Mouse (Mus musculus): ENCODE results near the gene Trim7. TPM values are rescaled to one million over a fixed set of nuclear protein-coding genes. Genes with fewer than 3 reads are reported as not detected.

The Trim7 gene
- polyA plus RNA-seq, 1 experiment from 2014 or later, result 0.16 TPM

DNA sequence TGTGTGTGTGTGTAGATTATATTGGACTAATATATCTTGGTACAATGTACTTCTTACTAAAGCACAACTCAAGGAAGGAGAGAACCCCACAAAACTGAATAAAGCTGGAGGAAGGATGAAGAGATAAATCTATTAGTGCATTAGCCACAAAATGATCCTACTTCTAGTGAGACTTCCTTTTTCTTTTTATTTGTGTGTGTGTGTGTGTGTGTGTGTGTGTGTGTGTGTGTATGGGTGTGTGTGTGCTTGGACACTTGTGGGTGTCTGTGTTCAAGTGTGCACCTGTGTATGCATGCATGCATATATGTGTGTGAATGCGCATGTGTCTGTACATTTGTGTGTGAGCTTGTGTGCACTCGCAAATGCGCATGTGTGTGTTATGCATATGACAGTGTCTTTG is 32.8 kb upstream of the Trim7 start:
- Histone ChIP-seq H3K27ac (replicated peaks) (no peak overlapping the region), H3K27me3 (replicated peaks; ENCODE audit: low read depth, poor library complexity, severe bottlenecking) (no peaks in the 10 kb centered on the region), H3K4me1 (peaks cover 8% of the 10 kb centered on the region), H3K9me3 (no peaks in the 10 kb centered on the region), H3K4me3 (no peak overlapping the region), H3K36me3 (replicated peaks) (no peaks in the 10 kb centered on the region)
- no peak for DNase-seq (ENCODE audit: low spot score)
- WGBS, result 94% methylated on average over 3 of the region's 3 CpGs

DNA sequence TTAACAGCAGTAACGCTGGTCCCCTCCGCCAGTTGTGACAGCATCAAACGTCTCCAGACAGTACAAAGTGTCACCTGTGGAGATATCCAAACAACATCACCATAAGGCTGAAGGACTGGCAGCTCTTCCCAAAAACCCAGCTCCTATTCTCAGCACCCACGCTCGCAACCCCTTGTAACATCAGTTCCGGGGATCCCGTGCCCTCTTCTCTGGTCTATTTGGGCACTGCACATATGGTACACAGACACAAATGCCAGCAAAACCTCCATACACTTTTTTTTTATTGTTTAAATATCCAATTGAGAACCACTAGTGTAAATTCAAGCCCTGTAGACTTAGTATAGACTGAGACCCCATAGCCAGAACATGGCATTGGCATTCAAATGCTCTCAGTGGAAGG is 30.7 kb upstream of the Trim7 start:
- no peaks in the 10 kb centered on the region for H3K36me3 ChIP-seq (replicated peaks)
- DNase-seq (ENCODE audit: low spot score), result no peak
- H3K4me3 ChIP-seq, result no peak overlapping the region
- H3K4me1 ChIP-seq, result peaks cover 15% of the 10 kb centered on the region
- no peaks in the 10 kb centered on the region for H3K27me3 ChIP-seq (replicated peaks; ENCODE audit: low read depth, poor library complexity, severe bottlenecking)
- no peaks in the 10 kb centered on the region for H3K9me3 ChIP-seq
- H3K27ac ChIP-seq (replicated peaks), result no peak overlapping the region
- 87% methylated on average over 7 of the region's 7 CpGs for WGBS

DNA sequence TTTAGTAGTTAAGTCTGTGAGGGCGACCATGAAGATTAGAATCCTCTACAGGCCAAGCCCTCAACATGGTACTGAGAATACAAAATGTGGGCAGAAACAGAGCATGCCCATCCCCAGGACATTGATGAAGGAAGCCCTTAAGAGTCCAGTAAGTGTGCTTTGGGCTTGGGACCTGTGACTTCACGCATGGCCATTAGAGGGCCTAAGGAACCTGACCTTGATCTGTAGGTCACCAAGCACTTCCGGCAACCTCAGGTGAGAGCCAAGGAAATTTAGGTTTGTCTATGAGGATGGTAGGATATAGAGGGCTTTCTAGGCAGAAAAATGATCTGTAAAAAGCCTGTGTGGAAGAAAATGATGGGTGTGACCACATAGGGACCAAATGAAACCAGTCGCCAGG is 29.6 kb upstream of the Trim7 start:
- Histone ChIP-seq H3K27me3 (replicated peaks; ENCODE audit: low read depth, poor library complexity, severe bottlenecking) (no peaks in the 10 kb centered on the region), H3K4me3 (no peak overlapping the region), H3K36me3 (replicated peaks) (peaks cover 3% of the 10 kb centered on the region), H3K27ac (replicated peaks) (no peak overlapping the region), H3K4me1 (peaks cover 15% of the 10 kb centered on the region), H3K9me3 (no peaks in the 10 kb centered on the region)
- no peak for DNase-seq (ENCODE audit: low spot score)
- 79% methylated on average over 4 of the region's 4 CpGs for WGBS

DNA sequence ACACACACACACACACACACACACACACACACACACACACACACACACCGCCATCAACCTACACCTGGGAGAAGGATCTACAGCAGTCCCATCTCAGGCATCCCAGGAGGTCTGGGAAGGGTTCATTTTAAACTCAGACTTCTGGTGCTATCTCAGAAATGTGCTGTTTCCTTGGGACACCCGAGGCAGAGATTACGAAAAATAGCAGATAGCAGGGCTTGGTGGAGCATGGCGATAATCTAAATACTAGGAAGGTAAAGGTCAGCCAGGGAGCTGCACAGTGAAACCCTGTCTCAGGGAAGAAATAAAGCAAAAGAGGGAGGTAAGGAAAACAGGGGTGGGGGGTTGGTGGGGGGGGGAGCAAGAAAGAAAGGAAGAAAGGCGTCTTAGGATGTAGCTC is 28.7 kb upstream of the Trim7 start:
- Histone ChIP-seq H3K4me3 (no peak overlapping the region), H3K9me3 (no peaks in the 10 kb centered on the region), H3K36me3 (replicated peaks) (peaks cover 13% of the 10 kb centered on the region), H3K27me3 (replicated peaks; ENCODE audit: low read depth, poor library complexity, severe bottlenecking) (no peaks in the 10 kb centered on the region), H3K4me1 (peaks cover 24% of the 10 kb centered on the region), H3K27ac (replicated peaks) (no peak overlapping the region)
- WGBS, result 92% methylated on average over 5 of the region's 5 CpGs
- DNase-seq (ENCODE audit: low spot score), result no peak

DNA sequence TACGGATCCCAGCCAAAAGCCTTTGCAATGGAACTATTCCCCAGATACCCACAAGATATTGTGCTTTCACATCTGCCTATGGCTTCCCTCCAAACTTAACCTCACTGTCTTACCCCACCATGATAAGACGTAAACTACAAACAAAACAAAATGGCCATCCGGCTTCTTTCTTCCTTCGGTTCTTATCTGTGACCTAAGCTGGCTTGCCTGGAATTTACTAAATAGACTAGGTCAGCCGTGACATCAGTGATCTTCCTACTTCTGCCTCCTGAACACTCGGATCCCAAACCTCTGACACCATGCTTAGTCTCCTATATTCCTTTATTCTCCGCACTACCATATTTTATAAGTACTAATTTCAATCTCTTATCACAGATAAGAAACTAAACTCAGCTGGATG is 27.6 kb upstream of the Trim7 start:
- peaks cover 35% of the 10 kb centered on the region for H3K4me1 ChIP-seq
- peaks cover 24% of the 10 kb centered on the region for H3K36me3 ChIP-seq (replicated peaks)
- H3K9me3 ChIP-seq, result no peaks in the 10 kb centered on the region
- H3K4me3 ChIP-seq, result peak overlapping the region; percentile 90; the same call in 1 of the 2 replicates
- no peak overlapping the region for H3K27ac ChIP-seq (replicated peaks)
- H3K27me3 ChIP-seq (replicated peaks; ENCODE audit: low read depth, poor library complexity, severe bottlenecking), result no peaks in the 10 kb centered on the region
- DNase-seq (ENCODE audit: low spot score), result no peak
- 88% methylated on average over 7 of the region's 7 CpGs for WGBS

DNA sequence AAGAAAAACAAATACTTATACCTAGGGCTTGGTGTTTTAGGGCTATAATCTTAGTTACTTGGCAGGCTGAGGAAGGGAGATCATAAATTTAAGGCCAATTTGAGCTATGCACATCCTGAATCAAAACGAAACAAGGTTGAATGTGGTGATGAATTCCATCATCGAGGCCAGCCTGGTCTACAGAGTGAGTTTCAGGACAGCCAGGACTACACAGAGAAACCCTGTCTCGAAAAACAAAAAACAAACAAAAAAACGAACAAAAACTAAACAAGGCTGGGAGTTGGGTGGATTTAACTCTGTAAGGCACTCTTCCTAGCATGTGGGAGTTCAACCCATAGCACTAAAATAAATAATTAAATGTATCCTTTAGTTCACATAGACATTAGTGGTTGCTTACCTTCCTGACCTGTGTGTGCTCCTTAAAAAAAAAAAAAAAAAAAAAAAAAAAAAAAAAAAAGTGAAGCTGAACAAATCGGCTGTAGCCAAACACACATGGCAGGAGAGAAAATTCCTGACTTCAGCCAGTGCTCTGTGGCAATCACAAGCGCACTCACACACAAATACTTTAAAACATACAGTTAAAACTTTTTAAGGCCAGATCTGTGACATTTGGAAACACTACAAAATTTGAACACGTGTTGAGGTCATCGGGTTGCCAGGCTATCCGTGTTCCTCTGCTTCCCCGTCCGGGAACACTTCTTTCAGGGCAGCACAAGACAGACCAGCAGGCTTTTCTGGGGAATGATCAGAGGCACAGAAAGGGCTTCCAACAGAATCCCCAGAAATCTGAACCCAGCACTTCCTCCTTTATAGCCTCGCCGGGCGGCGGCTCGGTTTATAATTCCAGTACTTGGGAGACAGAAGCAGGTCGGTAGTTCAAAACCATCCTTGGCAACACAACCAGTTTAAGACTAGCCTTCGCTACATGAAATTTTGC is 26.7 kb upstream of the Trim7 start:
- DNase-seq (ENCODE audit: low spot score), result no peak
- Histone ChIP-seq H3K4me3 (peak overlapping the region; percentile 90), H3K9me3 (no peaks in the 10 kb centered on the region), H3K36me3 (replicated peaks) (peaks cover 33% of the 10 kb centered on the region), H3K4me1 (peaks cover 35% of the 10 kb centered on the region), H3K27ac (replicated peaks) (peak overlapping the region; percentile 96), H3K27me3 (replicated peaks; ENCODE audit: low read depth, poor library complexity, severe bottlenecking) (no peaks in the 10 kb centered on the region)
- 10% methylated on average over 18 of the region's 18 CpGs for WGBS

DNA sequence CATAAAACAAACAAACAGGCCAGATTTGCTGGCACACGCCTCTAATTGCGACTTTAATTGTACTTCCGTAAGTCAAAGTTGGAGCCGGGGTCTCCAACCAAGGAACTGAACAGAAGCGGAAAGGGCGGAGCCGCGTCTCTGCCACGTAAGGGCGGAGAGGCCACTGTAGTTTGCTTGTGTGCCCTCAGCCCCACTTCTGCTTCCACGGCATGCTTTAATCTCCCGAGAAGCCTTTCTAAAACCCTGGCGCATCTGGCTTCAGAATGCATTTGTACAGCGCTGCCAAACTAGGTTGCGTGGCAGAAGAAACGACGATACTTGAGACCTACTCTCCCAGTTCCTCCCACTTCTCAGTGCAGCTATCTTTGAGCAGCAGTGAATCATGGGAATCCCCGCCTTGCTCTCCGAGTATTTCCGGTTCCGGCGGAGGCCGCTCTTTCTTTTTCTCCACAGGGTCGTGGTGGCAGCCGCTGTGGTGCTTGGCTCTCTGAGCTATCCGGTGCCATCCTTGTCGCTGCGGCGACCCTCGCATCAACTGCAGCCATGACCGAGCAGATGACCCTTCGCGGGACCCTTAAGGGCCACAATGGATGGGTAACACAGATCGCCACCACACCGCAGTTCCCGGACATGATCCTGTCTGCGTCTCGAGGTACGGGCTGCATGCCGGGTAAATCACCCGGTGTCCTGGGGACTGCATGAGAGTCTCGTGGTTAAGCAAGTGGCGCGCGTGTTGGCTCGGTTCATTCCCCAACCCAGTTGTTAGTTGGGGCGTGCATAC is 25.8 kb upstream of the Trim7 start, which contains the start of gene Rack1:
TSS of gene Rack1 (plus strand) at position 412 of the 781 bp plus-strand sequence.
- Histone ChIP-seq H3K36me3 (replicated peaks) (peaks cover 42% of the 10 kb centered on the region), H3K9me3 (no peaks in the 10 kb centered on the region), H3K4me3 (peak within 1 kb of the TSS; percentile 90), H3K27ac (replicated peaks) (peak within 1 kb of the TSS; percentile 96), H3K4me1 (peaks cover 35% of the 10 kb centered on the region), H3K27me3 (replicated peaks; ENCODE audit: low read depth, poor library complexity, severe bottlenecking) (no peaks in the 10 kb centered on the region)
- DNase-seq (ENCODE audit: low spot score), result peak; percentile 91
- under 1% methylated on average over 47 of the region's 47 CpGs for WGBS

DNA sequence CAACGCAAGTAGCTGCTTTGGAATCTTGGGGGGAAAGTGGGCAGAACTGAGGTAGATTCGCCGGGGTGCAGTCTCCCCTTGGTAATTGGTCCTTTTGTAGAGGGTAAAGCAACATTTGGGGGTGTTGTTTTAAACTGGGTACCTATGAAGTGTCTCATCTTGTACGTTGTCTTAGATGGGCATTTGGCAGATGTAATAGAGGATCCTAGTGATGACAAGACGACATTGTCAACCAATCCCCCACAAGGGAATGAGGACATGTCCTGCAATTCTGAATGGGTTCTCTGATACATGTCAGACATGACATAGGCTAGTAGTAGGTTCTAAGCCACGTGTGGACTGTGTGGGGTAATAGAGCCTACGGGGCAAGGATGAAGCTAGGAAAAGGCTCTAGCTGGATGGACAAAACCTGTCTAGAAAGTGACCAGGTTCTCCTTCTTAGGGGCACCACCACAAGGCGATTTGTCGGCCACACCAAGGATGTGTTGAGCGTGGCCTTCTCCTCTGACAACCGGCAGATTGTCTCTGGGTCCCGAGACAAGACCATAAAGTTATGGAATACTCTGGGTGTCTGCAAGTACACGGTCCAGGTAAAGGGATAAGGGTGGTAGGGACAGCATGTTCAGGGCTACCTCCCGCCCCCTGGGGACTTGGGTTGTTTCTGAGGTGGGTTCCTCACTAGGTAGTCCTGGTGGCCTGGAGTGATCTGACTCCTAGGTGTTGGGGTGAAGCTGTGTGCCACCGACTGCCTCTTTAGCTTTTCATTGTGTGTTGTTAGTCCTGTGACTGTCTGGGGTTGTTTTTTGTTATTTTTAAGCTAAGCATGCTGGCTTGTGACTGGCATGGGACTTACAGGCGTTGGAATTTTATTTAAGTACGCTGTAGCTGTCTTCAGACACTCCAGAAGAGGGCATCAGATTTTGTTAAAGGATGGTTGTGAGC is 23.8 kb upstream of the Trim7 start:
- peaks cover 35% of the 10 kb centered on the region for H3K4me1 ChIP-seq
- peaks cover 62% of the 10 kb centered on the region for H3K36me3 ChIP-seq (replicated peaks)
- H3K27me3 ChIP-seq (replicated peaks; ENCODE audit: low read depth, poor library complexity, severe bottlenecking), result no peaks in the 10 kb centered on the region
- DNase-seq (ENCODE audit: low spot score), result no peak
- H3K9me3 ChIP-seq, result no peaks in the 10 kb centered on the region
- 81% methylated on average over 17 of the region's 17 CpGs for WGBS
- peak overlapping the region; percentile 90 for H3K4me3 ChIP-seq
- 0 out of 2 replicates have a peak overlapping the region, but pooled peaks have one; percentile 96 for H3K27ac ChIP-seq (replicated peaks)

DNA sequence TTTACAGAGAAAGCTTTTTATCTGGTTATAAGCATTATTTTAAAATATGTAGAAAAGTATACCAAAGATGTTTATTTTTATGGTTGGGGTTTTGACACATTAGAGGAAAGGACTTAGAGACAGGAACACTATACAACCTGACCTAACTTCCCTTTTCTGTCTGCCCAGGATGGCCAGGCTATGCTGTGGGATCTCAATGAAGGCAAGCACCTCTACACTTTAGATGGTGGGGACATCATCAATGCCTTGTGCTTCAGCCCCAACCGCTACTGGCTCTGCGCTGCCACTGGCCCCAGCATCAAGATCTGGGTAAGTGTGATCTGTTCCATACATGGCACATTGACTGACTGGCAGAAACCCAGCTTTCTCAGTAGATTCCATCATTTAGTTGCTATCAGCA is 22.0 kb upstream of the Trim7 start:
- H3K4me1 ChIP-seq, result peaks cover 24% of the 10 kb centered on the region
- no peaks in the 10 kb centered on the region for H3K27me3 ChIP-seq (replicated peaks; ENCODE audit: low read depth, poor library complexity, severe bottlenecking)
- DNase-seq (ENCODE audit: low spot score), result no peak
- H3K9me3 ChIP-seq, result no peaks in the 10 kb centered on the region
- 96% methylated on average over 2 of the region's 2 CpGs for WGBS
- no peak overlapping the region for H3K4me3 ChIP-seq
- H3K36me3 ChIP-seq (replicated peaks), result peaks cover 80% of the 10 kb centered on the region
- H3K27ac ChIP-seq (replicated peaks), result no peak overlapping the region

DNA sequence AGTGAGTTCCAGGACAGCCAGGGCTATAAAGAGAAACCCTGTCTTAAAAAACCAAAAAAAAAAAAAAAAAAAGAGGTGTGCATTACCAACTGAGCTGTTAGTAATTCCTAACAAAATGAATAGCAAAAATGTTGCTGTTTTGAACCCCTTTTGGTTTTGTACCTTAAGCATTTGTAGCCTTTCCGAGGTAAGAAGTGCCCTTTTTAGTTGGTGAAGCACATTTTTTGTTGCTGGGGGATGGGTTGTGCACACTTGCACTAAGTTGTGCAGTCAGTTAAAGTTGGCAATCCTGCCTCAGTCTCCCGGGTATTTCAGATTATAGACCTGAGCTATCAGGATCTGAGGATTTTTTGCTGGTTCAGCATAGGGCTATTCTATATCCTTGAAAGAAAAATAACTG is 21.0 kb upstream of the Trim7 start:
- 85% methylated on average over 2 of the region's 2 CpGs for WGBS
- H3K9me3 ChIP-seq, result no peaks in the 10 kb centered on the region
- peaks cover 23% of the 10 kb centered on the region for H3K4me1 ChIP-seq
- H3K27me3 ChIP-seq (replicated peaks; ENCODE audit: low read depth, poor library complexity, severe bottlenecking), result no peaks in the 10 kb centered on the region
- peaks cover 90% of the 10 kb centered on the region for H3K36me3 ChIP-seq (replicated peaks)
- no peak overlapping the region for H3K27ac ChIP-seq (replicated peaks)
- no peak for DNase-seq (ENCODE audit: low spot score)
- no peak overlapping the region for H3K4me3 ChIP-seq

DNA sequence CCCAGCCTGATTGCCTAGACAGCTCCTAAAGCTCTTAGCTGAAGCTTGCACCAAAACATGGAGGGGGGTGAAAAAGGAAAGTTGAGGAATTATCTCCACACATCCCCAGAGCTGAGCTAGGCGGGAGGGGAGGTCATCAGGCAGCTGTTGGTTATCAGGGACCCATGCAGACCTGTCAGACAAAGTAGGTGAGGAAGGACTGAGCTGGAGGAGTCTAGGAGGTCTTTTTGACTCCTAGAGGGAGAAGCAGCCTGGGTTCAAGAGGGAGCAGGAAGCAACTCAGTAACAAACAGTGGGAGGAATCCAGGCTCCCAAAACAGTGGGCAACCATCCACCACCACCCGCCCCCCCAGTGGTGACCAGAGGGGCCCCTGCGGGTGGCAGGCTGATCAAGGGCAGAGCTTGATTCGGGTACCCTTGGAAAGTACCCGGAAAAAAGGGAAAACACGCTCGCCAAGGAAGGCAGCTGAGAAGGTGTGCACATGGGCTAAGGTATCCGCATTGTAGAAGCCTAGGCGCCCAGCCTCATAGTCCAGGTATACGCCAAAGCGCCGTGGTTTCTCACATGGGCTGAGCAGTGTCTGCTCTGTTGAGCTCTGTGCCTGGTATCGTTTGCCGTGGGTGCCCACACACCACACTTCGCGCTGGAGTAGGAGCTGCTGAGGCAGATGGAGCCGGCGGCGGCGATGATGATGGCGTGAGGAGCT is 18.9 kb upstream of the Trim7 start:
- H3K4me1 ChIP-seq, result peaks cover 14% of the 10 kb centered on the region
- H3K27ac ChIP-seq (replicated peaks), result no peak overlapping the region
- 61% methylated on average over 21 of the region's 21 CpGs for WGBS
- H3K27me3 ChIP-seq (replicated peaks; ENCODE audit: low read depth, poor library complexity, severe bottlenecking), result no peaks in the 10 kb centered on the region
- H3K4me3 ChIP-seq, result no peak overlapping the region
- peaks cover 100% of the 10 kb centered on the region for H3K36me3 ChIP-seq (replicated peaks)
- no peaks in the 10 kb centered on the region for H3K9me3 ChIP-seq
- DNase-seq (ENCODE audit: low spot score), result peak; percentile 39

Measured in embryonic facial prominence, embryonic 10.5 days (tissue).